Mouse (Mus musculus): Measurements from ENCODE around the gene Lmcd1.

- TF ChIP-seq POLR2A (IDR thresholded peaks at IDR 0.05; ENCODE audit: borderline replicate concordance, low read depth, low read length) = no peak
- no peak for TF ChIP-seq CTCF (IDR thresholded peaks at IDR 0.05; ENCODE audit: low read depth, low read length)
These were observed 76.9 kb downstream of the Lmcd1 start for GRCm38 (mm10) chr6:112350452-112350851.
